Mouse (Mus musculus): Measurements from ENCODE around the gene Inhbe. TPM values are rescaled to one million over a fixed set of nuclear protein-coding genes. Genes with fewer than 3 reads are reported as not detected.

The Inhbe gene
- total RNA-seq, 2 experiments from 2014 or later: not detected

- peak overlapping the region; percentile 73 for H3K4me3 ChIP-seq
- peak overlapping the region; percentile 69 for H3K27ac ChIP-seq
- no peak for DNase-seq
- no peak for TF ChIP-seq CTCF (IDR thresholded peaks at IDR 0.05)
- intact Hi-C loops (cut with DNase I): no loop called here
Observed at GRCm38 (mm10) chr10:127340577-127341359, 13.4 kb downstream of the Inhbe start.

- intact Hi-C loops (cut with DNase I): loop anchor here (5.0 to 10.0 kb wide), 2 partner anchors 165 to 197 kb away; no protein-coding TSS in a partner anchor
- DNase-seq: peak; percentile 76
- Histone ChIP-seq H3K27ac (peak overlapping the region; percentile 84), H3K4me3 (peak overlapping the region; percentile 73)
- no peak for TF ChIP-seq CTCF (IDR thresholded peaks at IDR 0.05)
Observed at GRCm38 (mm10) chr10:127339683-127340576, 14.3 kb downstream of the Inhbe start.

GRCm38 (mm10) chr10:127338930-127339682 lies 15.1 kb downstream of the Inhbe start:
- Histone ChIP-seq H3K4me3 (peak overlapping the region; percentile 73), H3K27ac (peak overlapping the region; percentile 84)
- intact Hi-C loops (cut with DNase I): loop anchor here (5.0 to 10.0 kb wide), 2 partner anchors 164 to 198 kb away; no protein-coding TSS in a partner anchor
- peak; percentile 95 for TF ChIP-seq CTCF (IDR thresholded peaks at IDR 0.05)
- peak; percentile 84 for DNase-seq

- H3K27ac ChIP-seq: no peak overlapping the region
- DNase-seq: no peak
- H3K4me3 ChIP-seq: no peak overlapping the region
- intact Hi-C loops (cut with DNase I): loop anchor here (5.0 to 10.0 kb wide), 2 partner anchors 163 to 200 kb away; no protein-coding TSS in a partner anchor
- no peak for TF ChIP-seq CTCF (IDR thresholded peaks at IDR 0.05)
Observed at GRCm38 (mm10) chr10:127337536-127338099, 16.6 kb downstream of the Inhbe start.

GRCm38 (mm10) chr10:127336952-127337351 lies 17.3 kb downstream of the Inhbe start:
- H3K4me3 ChIP-seq: no peak overlapping the region
- H3K27ac ChIP-seq: no peak overlapping the region
- TF ChIP-seq CTCF (IDR thresholded peaks at IDR 0.05): no peak
- intact Hi-C loops (cut with DNase I): loop anchor here (5.0 to 10.0 kb wide), 2 partner anchors 162 to 200 kb away; no protein-coding TSS in a partner anchor
- DNase-seq: no peak

GRCm38 (mm10) chr10:127335271-127335670 lies 18.9 kb downstream of the Inhbe start:
- no peak overlapping the region for H3K4me3 ChIP-seq
- intact Hi-C loops (cut with DNase I): loop anchor here (5.0 to 10.0 kb wide), 2 partner anchors 160 to 202 kb away; no protein-coding TSS in a partner anchor
- H3K27ac ChIP-seq: no peak overlapping the region
- DNase-seq: no peak
- peak; percentile 24; the same call in 1 of the 2 replicates for TF ChIP-seq CTCF (IDR thresholded peaks at IDR 0.05)

GRCm38 (mm10) chr10:127333152-127333551 lies 21.1 kb downstream of the Inhbe start:
- Histone ChIP-seq H3K4me3 (no peak overlapping the region), H3K27ac (no peak overlapping the region)
- DNase-seq: peak; percentile 18
- intact Hi-C loops (cut with DNase I): loop anchor here (10.0 kb wide), 1 partner anchor 158 kb away; no protein-coding TSS in a partner anchor
- peak; percentile 49 for TF ChIP-seq CTCF (IDR thresholded peaks at IDR 0.05)

GRCm38 (mm10) chr10:127332211-127332874 lies 21.9 kb downstream of the Inhbe start:
- DNase-seq: peak; percentile 14
- H3K4me3 ChIP-seq: no peak overlapping the region
- no peak overlapping the region for H3K27ac ChIP-seq
- intact Hi-C loops (cut with DNase I): loop anchor here (10.0 kb wide), 1 partner anchor 158 kb away; no protein-coding TSS in a partner anchor
- TF ChIP-seq CTCF (IDR thresholded peaks at IDR 0.05): peak; percentile 11; the same call in 1 of the 2 replicates

- intact Hi-C loops (cut with DNase I): loop anchor here (10.0 kb wide), 1 partner anchor 155 kb away; no protein-coding TSS in a partner anchor
- Histone ChIP-seq H3K27ac (no peak overlapping the region), H3K4me3 (no peak overlapping the region)
- TF ChIP-seq CTCF (IDR thresholded peaks at IDR 0.05): no peak
- no peak for DNase-seq
Observed at GRCm38 (mm10) chr10:127330212-127330611, 24.0 kb downstream of the Inhbe start.

GRCm38 (mm10) chr10:127327461-127328145 lies 26.6 kb downstream of the Inhbe start:
- Histone ChIP-seq H3K4me3 (no peak overlapping the region), H3K27ac (no peak overlapping the region)
- no peak for DNase-seq
- no peak for TF ChIP-seq CTCF (IDR thresholded peaks at IDR 0.05)
- intact Hi-C loops (cut with DNase I): no loop called here
